Mouse (Mus musculus) E14TG2a.4 (cell line): Measurements from ENCODE around the gene Mob1b.

Source experiments
- CTCF ChIP-seq: conservative IDR thresholded peaks from 2 replicates; pipeline ENCODE4 v1.5.1; 2014; ENCODE audit warnings: low read length
- NANOG ChIP-seq: IDR thresholded peaks from 2 replicates; pipeline ENCODE4 v1.6.1; 2014; ENCODE audit warnings: borderline replicate concordance, low read length, mixed read lengths
- POU5F1 ChIP-seq: IDR thresholded peaks from 2 replicates; pipeline ENCODE4 v1.6.1; 2014; ENCODE audit warnings: low read length, borderline replicate concordance

DNA sequence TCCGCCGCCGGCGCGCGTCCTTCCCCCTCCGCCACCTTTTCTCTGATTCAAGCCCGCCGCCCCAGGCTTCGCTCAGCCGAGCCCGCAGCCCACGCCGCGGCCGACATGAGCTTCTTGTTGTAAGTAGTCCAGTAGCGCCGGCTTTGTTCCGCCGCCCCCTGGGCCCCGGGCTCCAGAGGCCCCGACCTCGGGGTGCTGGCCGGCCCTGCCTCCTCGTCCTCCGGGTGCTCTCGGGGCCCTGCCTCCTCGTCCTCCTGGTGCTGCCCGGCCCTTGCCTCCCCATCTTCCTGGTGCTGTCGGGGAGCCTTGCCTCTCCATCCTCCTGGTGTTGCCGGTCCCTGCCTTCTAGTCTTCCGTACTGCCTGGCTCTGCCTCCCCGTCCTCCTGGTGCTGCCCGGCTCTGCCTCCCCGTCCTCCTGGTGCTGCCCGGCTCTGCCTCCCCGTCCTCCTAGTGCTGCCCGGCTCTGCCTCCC, 384 bp downstream of the Mob1b start:
- no peak for TF ChIP-seq CTCF
- TF ChIP-seq POU5F1, result no peak
- TF ChIP-seq NANOG, result no peak
